Mouse (Mus musculus): ENCODE results near the gene Wdr26.
A peak's percentile ranks its signal among the peaks of the same experiment; 100 is the strongest.

DNA sequence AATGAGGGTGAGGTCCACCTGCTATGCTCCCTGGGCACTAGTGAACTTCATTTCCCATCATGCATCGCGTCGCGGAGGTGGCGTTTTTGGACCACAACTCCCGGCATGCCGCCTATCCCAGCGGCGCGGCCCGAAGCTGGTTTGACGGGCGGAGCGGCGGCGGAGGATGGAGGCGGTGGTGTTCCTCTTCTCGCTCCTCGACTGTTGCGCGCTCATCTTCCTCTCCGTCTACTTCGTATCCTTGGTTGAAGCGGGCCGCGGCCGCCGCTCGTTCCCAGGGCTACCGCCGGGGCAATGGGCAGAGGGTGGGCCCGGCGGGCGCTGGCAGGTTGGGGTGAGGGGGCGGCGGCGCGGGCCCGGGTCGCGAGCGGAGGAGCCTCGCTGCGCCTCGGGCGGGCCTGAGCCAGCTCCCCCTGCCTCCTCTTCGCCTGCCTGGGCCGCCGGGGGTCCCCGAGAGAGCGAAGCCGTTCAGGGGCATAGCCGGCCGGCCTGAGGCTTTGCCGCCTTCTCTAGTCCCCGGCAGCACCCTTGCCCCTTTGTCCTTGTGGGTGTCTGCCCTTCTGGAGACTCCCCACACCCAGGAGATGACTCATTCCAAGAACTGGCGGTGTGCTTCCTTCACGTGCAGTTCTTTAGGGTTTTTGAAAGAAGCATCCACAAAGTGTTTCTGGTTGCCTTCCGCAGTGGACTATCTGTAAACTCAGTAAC lies 60.8 kb downstream of the Wdr26 start:
- TF ChIP-seq CTCF (IDR thresholded peaks at IDR 0.05; ENCODE audit: extremely low read depth, insufficient read length, insufficient replicate concordance, low read depth, low read length) (no peak), POLR2A (IDR thresholded peaks at IDR 0.05; ENCODE audit: low read depth, low read length) (peak; percentile 85)
